Mouse (Mus musculus) left cerebral cortex, adult 2 months (tissue): ENCODE measurements at regions not wholly inside any gene's neighbourhood (a gene's known extent, or its start where the extent isn't known, plus 50 kb on each side); places are given as distances from the start of the nearest gene placed in this dataset.

Experiments used
- DNase-seq, 2 experiments: peaks; one replicate each; pipeline ENCODE4 v3.0.0; 2021 to 2022; ENCODE audit warnings: low spot score in 2 of 2, mixed read lengths in 1 of 2; ENCODE audit errors: extremely low spot score in 1 of 2
- H3K27ac ChIP-seq: fragments of 200-600 bp; 2 replicates; pipeline ENCODE4 v1.8.1; 2022
- H3K4me3 ChIP-seq: fragments of 200-600 bp; 2 replicates; pipeline ENCODE4 v1.8.1; 2022
- CTCF ChIP-seq: fragments of 200-600 bp; IDR thresholded peaks from 2 replicates; pipeline ENCODE4 v1.8.1; 2022; ENCODE audit warnings: antibody characterized with exemption, mild to moderate bottlenecking, moderate library complexity
- intact Hi-C: fragments of 180-260 bp; cut with DNase I; formaldehyde crosslinking; loops from one replicate; pipeline ENCODE4 v1.15.1; 2025

DNA sequence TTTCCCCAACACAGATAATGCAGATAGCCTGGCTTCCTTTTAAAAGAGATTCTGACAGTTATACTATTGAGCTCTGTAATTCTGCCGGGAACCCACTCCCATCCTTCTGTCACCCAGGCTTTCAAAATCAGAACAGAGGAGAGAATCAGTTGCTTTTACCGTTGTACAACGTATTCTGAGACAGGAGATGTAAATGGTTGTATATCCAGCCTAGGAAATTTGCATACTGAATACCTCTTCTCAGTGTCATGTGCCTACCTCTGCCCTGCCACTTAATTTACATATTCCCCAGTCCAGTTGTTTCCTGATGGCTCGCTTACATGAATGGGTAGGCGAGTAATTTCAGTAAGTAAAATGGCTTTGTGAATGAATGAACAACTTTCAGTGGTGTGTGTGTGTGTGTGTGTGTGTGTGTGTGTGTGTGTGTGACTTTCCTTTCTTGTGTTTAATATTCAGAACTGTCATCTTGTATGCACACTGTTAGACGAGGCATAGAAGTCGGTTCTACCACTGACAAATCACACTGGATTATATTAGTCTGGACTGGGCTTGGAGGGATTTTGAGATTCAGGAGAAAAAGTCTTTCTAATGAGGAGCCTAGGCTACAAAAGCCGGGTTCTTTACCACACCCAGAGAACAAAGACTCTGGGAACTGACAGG, 282.2 kb upstream of the Cdh6 start:
- no peak for TF ChIP-seq CTCF
- intact Hi-C loops: no loop called here
- Histone ChIP-seq H3K27ac (no peak overlapping the region), H3K4me3 (no peak overlapping the region)
- no peak for DNase-seq

DNA sequence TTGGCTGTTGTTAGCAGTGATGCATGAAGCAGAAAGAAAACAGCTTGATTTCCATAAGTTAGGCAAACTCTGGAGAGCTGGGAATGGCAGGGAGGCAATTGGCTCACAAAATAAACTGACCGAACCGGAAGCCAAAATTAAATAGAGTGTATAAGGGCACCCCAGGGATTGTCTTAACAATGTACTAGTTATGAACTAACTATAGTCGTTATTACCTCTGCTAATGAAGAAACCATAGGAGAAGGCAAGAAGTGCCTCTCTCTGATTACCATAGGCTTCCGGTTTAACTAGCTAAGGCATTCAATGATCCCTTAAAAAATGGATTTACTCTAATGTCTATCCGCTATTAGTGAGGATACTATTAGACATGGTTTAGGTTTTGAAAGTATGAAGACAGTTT, 276.9 kb upstream of the Cdh6 start:
- Histone ChIP-seq H3K4me3 (no peak overlapping the region), H3K27ac (no peak overlapping the region)
- TF ChIP-seq CTCF: no peak
- no peak for DNase-seq
- intact Hi-C loops: no loop called here

DNA sequence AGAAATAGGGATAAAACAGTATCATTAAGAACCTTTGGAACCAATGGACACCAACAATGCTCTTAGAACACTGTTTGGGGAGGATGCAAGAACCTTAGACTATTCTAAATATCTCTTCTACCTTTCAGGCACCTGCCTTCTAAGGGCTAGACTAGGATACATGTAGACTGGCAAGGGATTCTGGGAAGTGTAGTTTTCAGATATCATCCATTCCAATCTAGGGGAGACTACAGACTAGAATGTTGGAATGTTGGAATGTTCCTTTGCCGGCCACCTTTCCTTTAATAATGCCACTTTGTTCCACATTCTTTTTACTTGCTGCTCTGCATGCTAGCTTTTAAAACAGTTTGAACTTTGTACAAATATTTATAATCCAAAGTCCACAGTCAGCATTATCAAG, 261.1 kb upstream of the Cdh6 start:
- DNase-seq: no peak
- TF ChIP-seq CTCF: no peak
- intact Hi-C loops: no loop called here
- Histone ChIP-seq H3K4me3 (no peak overlapping the region), H3K27ac (no peak overlapping the region)

DNA sequence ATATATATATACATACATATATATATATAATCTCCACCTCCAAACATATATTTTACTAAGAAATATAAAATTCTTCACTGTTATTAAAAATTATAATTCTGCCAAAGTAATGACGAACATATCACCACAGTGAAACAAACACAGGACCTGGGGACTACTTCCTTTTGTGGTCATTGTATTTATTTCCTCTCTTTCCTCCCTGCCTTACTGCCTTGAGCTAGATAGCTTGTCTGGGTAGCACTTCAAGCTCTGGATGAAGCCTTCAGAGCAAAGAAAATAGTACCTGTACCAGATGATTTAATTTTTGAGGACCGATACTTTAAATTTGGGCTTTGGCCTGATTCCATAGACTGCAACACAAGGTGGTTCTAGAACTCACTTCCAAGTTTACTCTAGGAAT, 259.5 kb upstream of the Cdh6 start:
- DNase-seq: no peak
- intact Hi-C loops: no loop called here
- no peak overlapping the region for H3K4me3 ChIP-seq
- TF ChIP-seq CTCF: no peak
- no peak overlapping the region for H3K27ac ChIP-seq

DNA sequence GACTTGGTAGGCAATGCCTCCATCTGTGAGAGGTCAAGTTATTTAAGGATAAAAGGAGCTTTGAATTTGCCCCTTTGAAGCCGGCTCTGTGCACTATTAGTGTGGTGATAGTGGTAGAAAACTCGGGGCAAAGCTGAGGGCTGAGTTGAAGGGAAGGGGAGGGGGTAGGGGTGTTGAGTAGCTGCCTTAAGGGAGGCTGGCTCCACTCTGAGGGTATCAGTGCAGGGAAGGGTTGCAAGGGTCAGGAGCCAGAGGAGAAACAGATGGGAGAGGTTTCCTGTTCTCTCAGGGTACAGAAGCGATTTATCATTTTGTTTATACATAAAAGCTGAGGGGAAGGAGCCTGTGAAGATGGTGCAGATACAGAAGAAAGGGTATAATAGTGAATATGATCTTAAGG, 246.1 kb upstream of the Cdh6 start:
- DNase-seq: no peak
- intact Hi-C loops: no loop called here
- Histone ChIP-seq H3K4me3 (no peak overlapping the region), H3K27ac (no peak overlapping the region)
- TF ChIP-seq CTCF: no peak

DNA sequence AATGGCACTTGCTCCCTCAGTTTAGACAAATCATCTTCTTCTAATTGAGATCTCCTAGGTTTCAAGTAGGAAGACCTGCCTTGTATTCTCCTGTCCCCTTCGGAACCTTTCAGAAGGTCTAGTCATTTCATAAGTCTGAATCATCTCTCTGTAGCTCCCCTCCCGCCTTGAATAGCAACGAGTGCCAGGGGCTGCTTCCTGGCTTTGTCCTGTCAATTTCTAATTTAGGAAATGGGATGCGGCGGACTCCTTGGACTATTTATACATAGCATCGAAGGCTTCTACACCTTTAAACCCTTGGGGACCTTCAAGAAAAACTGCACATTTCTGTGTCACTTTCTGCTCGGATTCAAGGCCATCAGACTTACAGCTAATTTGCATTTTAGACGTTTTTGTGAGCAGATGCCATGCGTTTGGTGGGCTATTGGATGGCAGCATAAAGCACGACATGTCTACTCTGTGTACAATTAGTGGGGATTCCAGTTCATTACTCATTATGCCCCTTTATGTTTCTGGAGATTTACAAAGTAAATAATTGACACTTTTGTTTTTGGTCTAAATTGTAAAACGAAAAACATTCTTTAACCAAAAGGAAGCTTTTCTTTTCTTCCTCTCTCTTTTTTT, 236.7 kb upstream of the Cdh6 start:
- no peak for DNase-seq
- no peak overlapping the region for H3K27ac ChIP-seq
- intact Hi-C loops: no loop called here
- no peak overlapping the region for H3K4me3 ChIP-seq
- TF ChIP-seq CTCF: no peak

DNA sequence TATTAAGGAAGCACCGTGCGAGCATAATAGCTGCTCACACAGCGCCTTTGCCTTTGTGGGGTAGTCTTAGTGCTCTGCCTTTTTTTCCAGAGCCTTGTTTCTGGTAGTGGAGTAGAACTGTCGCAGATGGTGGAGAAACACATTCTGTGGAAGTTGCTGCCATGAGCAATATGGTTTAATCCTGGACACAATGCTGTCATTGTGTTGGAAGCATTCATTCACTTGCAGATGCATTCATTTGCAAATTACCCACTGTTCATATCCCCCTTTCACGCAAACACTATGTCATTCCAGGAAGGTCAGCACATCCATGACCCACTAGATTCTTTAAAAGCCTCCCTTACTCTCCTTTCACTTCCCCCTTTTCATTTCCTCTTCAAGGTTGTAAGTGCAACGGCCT, 219.7 kb upstream of the Cdh6 start:
- Histone ChIP-seq H3K4me3 (no peak overlapping the region), H3K27ac (no peak overlapping the region)
- intact Hi-C loops: no loop called here
- no peak for TF ChIP-seq CTCF
- DNase-seq: no peak

DNA sequence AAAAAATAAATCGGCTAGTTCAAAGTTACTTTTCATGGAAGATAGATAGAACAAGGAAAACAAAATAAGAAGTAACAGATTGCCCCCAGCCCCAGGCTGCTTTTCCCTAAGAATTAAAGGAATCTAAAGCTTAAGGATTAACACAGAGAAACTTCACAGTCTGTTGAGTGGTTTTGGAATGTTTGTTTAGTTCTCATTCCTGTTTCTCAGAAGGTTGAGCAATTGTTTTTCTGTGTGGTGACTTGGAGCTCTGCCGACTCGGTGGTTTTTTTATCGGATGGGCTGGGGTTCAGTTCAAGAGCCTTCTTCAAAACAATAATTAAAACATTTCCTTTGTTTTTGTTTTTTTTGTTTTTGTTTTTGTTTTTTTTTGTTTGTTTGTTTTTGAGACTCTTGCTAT, 217.9 kb upstream of the Cdh6 start:
- intact Hi-C loops: no loop called here
- TF ChIP-seq CTCF: no peak
- no peak for DNase-seq
- Histone ChIP-seq H3K4me3 (no peak overlapping the region), H3K27ac (no peak overlapping the region)

DNA sequence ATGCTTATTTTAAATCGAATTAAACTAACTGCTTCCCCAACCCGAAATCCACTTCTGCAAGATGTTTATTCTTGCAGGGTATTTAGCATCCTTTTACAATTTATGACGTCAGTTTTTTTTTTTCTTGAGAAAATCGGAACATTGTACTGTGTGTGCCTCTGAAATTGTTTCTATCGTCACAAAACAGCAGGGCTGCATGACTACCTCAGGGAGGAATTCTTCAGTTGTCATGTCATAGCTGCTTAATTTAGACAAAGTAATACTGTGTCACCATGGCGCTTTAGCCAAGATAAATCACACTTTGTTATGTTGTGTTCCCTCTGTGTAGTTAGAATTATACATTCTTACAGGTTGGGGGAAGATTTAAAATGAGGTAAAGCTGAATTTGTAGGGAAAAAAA, 211.3 kb upstream of the Cdh6 start:
- no peak for DNase-seq
- TF ChIP-seq CTCF: no peak
- H3K4me3 ChIP-seq: no peak overlapping the region
- intact Hi-C loops: no loop called here
- no peak overlapping the region for H3K27ac ChIP-seq

DNA sequence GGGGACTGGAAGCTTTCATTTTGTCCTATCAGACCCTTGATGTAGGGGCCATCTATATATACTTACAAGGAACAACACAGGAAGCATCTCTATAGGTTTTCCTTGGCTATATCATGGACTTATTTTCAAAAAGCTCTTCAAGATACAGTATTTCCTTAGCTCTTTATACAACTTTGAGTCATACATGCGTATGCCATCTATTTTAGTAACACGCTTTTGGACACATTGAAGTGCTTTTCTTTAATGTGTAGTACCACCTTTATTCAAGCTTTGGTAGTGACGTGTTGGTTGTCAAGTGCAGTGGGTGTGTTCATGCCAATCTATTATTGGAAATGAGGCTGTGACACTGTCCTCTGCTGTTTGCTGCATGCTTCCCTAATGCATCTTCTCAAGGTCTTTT, 202.1 kb upstream of the Cdh6 start:
- H3K4me3 ChIP-seq: no peak overlapping the region
- intact Hi-C loops: no loop called here
- no peak for DNase-seq
- H3K27ac ChIP-seq: no peak overlapping the region
- no peak for TF ChIP-seq CTCF

DNA sequence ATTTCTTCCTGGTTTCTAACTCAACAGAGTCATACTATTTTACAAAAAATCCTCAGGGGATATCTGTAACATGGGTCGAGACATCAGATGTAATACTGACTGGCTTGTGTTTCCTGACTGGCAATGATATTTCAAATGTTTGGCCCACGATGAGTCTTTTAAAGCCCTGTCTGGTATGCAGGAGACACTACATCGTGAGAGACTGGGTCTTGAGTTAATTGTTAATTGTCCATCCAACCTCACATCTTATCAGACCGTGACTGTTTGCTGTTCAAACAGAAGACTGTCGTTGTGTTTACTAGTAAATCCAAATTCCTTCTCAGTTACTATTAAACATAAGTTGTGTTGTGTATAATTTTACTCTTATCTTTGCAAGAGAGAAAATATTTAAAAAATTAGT, 195.3 kb upstream of the Cdh6 start:
- intact Hi-C loops: no loop called here
- Histone ChIP-seq H3K27ac (no peak overlapping the region), H3K4me3 (no peak overlapping the region)
- no peak for TF ChIP-seq CTCF
- no peak for DNase-seq

DNA sequence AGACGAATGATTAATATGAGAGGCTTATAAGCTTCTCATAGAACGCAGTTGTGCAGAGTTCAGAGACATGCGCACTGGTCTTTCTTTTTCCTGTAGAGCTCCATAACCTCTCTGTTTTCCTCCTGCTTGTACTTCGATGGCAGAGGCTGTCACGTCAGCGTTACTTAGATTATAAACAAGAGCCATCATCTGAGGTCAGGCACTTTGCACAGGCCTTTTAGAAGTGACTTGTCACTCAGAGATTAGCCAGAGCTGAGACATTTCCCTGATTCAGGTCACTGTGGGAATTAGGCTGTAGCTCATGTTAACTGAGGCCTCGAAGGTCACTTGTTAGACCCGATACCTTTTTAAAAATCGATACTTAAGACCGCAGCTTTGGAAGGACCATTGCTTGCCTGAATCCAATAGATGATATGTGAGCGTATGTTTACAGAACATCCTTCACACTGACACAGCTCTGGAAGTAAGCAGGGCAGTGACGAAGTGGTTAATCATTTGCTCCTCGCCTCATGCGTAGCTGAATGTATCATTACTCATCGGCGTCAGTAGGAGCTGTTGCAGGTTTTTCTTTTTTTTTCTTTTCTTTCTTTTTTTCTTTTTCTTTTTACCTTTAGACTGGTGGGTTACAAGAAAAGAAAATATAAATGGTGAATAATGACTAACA, 193.9 kb upstream of the Cdh6 start:
- DNase-seq: no peak
- H3K4me3 ChIP-seq: no peak overlapping the region
- intact Hi-C loops: no loop called here
- TF ChIP-seq CTCF: no peak
- no peak overlapping the region for H3K27ac ChIP-seq

DNA sequence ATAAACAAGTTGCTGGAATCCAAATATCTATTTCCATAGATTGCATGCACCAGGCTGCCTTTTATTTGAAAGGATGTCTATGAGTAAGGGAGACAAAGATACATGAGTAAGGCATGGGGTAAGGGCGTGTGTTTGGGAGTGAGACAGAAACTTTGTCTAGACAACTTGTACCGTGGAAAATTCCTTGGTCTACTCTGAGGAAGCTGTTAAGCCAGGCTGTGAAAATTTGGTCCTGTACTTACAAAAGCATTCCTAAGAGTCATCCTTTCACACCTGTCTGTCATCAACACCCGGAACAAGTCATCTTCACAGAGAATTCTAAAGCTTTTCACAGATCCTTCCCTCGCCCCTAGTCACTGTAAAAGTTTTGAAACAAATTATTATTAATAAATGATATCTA, 193.1 kb upstream of the Cdh6 start:
- TF ChIP-seq CTCF: no peak
- Histone ChIP-seq H3K4me3 (no peak overlapping the region), H3K27ac (no peak overlapping the region)
- intact Hi-C loops: no loop called here
- DNase-seq: no peak
